Mouse (Mus musculus): ENCODE data around the gene Sox6.

GRCm38 (mm10) chr7:115420960-115421359 lies 617.6 kb downstream of the Sox6 start:
- TF ChIP-seq CTCF (IDR thresholded peaks at IDR 0.05; ENCODE audit: low read depth, low read length): no peak
- no peak for TF ChIP-seq POLR2A (IDR thresholded peaks at IDR 0.05; ENCODE audit: borderline replicate concordance, low read depth, low read length)
